ENCODE assay signal across 9 mouse cellular contexts in the genomic region with DNA sequence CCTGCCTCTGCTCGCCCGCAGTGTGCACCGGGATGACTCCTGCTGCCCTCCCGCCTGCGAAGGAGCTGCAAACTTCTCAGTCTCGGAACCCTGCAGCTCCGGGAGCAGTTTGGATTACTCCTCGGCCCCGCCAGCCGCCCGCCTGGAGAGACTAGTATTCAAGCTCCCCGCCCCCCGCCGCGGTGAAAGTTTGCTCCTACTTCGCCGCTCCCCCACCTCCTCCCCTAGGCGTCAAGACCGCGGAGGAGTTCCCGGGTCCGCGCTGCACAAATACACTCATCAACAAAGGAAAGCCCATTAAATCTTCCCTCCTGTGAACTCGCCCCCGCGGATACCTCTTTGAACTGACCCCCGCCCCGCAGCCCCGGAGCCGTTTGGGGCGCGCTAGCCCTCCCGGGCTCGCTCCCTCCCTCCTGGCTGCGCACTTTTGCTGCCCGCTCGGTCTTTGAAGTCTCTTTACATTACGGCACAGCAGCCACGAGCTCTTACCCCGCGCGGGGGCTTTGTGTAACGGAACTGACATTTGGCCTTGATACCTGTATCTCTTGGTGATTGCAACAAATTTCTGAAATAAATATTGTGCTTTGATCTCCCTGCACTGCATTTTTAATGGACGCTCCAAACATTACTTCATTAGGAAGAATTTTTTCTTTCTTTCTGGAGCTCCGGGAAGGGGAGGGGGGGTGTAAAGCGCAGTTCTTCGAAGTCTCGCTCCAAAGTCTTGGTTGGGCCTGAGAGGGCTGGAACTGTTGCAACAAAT. TPM values are rescaled to one million over a fixed set of nuclear protein-coding genes. Genes with fewer than 3 reads are reported as not detected.
DNase-seq lines count a peak whose midpoint lies in the region; ATAC-seq lines count a peak whose summit lies in the region.
"Had no signal": no experiment of that assay in that cellular context is flagged by ENCODE, and none has a peak within 500 bp of the region (broad histone marks: within the 10 kb centered on the region; RNA-seq: fewer than 3 reads in every experiment).

No protein-coding gene starts in this region.

- H3K4me3 ChIP-seq in embryonic facial prominence, embryonic 10.5 days: peak overlapping the region; percentile 58
- peak overlapping the region; percentile 26 for H3K4me3 ChIP-seq in hindbrain, embryonic 14.5 days (replicated peaks; ENCODE audit: low read length)
- peak overlapping the region; percentile 41 for H3K4me3 ChIP-seq in limb, embryonic 15.5 days

- H3K4me1 ChIP-seq in embryonic facial prominence, embryonic 10.5 days: peaks cover 54% of the 10 kb centered on the region
- H3K4me1 ChIP-seq in hindbrain, embryonic 14.5 days (replicated peaks; ENCODE audit: control insufficient read depth, insufficient read depth, low read length): peaks cover 14% of the 10 kb centered on the region
- peaks cover 48% of the 10 kb centered on the region for H3K4me1 ChIP-seq in limb, embryonic 15.5 days

- H3K4me2 ChIP-seq in hindbrain, embryonic 14.5 days (replicated peaks): peak overlapping the region; percentile 60
- peak overlapping the region; percentile 81 for H3K4me2 ChIP-seq in limb, embryonic 15.5 days

- no peaks in the 10 kb centered on the region for H3K9me3 ChIP-seq in embryonic facial prominence, embryonic 10.5 days
- H3K9me3 ChIP-seq in hindbrain, embryonic 14.5 days (ENCODE audit: control insufficient read depth, low read length): no peaks in the 10 kb centered on the region
- no peaks in the 10 kb centered on the region for H3K9me3 ChIP-seq in limb, embryonic 15.5 days

- peaks cover 83% of the 10 kb centered on the region for H3K27me3 ChIP-seq in embryonic facial prominence, embryonic 10.5 days (replicated peaks; ENCODE audit: low read depth, poor library complexity, severe bottlenecking)
- H3K27me3 ChIP-seq in hindbrain, embryonic 14.5 days (ENCODE audit: control insufficient read depth, insufficient read depth, low read length): peaks cover 76% of the 10 kb centered on the region
- H3K27me3 ChIP-seq in limb, embryonic 15.5 days: peaks cover 77% of the 10 kb centered on the region

- DNase-seq in left cerebral cortex, postnatal 4 days: peak; percentile 54
- DNase-seq in left cerebral cortex, adult 11 months (ENCODE audit: low spot score): no peak
- DNase-seq in embryonic facial prominence, embryonic 10.5 days (ENCODE audit: low spot score): peak; percentile 77
- no peak for DNase-seq in hindbrain, embryonic 14.5 days (ENCODE audit: low spot score)
- DNase-seq in neural tube, embryonic 10.5 days (ENCODE audit: extremely low spot score, low spot score): peak; percentile 75
- no peak for DNase-seq in spleen, postnatal 4 days (ENCODE audit: low spot score in 2 of 2)
- DNase-seq in frontal cortex, adult 2 months (ENCODE audit: extremely low spot score in 1 of 2, low spot score in 1 of 2): no peak

- no peak overlapping the region for H3K9ac ChIP-seq in hindbrain, embryonic 14.5 days
- H3K9ac ChIP-seq in limb, embryonic 15.5 days: no peak overlapping the region

- H3K27ac ChIP-seq in embryonic facial prominence, embryonic 10.5 days (replicated peaks): peak overlapping the region; percentile 44
- H3K27ac ChIP-seq in hindbrain, embryonic 14.5 days: no peak overlapping the region
- no peak overlapping the region for H3K27ac ChIP-seq in limb, embryonic 15.5 days

- H3K36me3 ChIP-seq in embryonic facial prominence, embryonic 10.5 days (replicated peaks): no peaks in the 10 kb centered on the region
- H3K36me3 ChIP-seq in hindbrain, embryonic 14.5 days (replicated peaks; ENCODE audit: control insufficient read depth, insufficient read depth): no peaks in the 10 kb centered on the region
- H3K36me3 ChIP-seq in limb, embryonic 15.5 days: no peaks in the 10 kb centered on the region

- WGBS in embryonic facial prominence, embryonic 10.5 days: under 1% methylated on average over 48 of the region's 48 CpGs
- WGBS in hindbrain, embryonic 14.5 days: under 1% methylated on average over 47 of the region's 48 CpGs
- WGBS in limb, embryonic 15.5 days: 1% methylated on average over 47 of the region's 48 CpGs

- intact Hi-C loops in left cerebral cortex, postnatal 4 days (cut with DNase I): no loop called here

- no peak for ATAC-seq in hindbrain, embryonic 14.5 days (ENCODE audit: low FRiP score)
- no peak for ATAC-seq in limb, embryonic 15.5 days (ENCODE audit: insufficient number of reproducible peaks, low FRiP score, low TSS enrichment, low read depth)

RNA-seq across cellular contexts. Expression of a gene that starts 2.7 kb away (rescaled TPM):
- 1 to 10 TPM; 2.0 to 2.7 TPM for total RNA-seq in left cerebral cortex, postnatal 4 days (2021)
- polyA plus RNA-seq in embryonic facial prominence, embryonic 10.5 days (2016; fragmentation: Nextera tagmentation; extraction: Ambion mirVana): 1.4 and 2.1 TPM in 2 replicates
- polyA plus RNA-seq in hindbrain, embryonic 14.5 days (2014; fragmentation: Nextera tagmentation; extraction: Ambion mirVana): 3.2 and 6.2 TPM in 2 replicates
- polyA plus RNA-seq in limb, embryonic 15.5 days (2015; fragmentation: Nextera tagmentation; extraction: Ambion mirVana): 4.4 and 5.5 TPM in 2 replicates
- 0.86 and 1.1 TPM in 2 replicates for polyA plus RNA-seq in frontal cortex, adult 2 months (2012; rRNA removed)
- total RNA-seq: heart, adult 18-20 months had no signal

RNA-seq across cellular contexts. Expression of a gene that starts 36.6 kb away (rescaled TPM):
- 1 to 10 TPM; 1.6 to 3.9 TPM for total RNA-seq in left cerebral cortex, postnatal 4 days (2021)
- polyA plus RNA-seq in embryonic facial prominence, embryonic 10.5 days (2016; fragmentation: Nextera tagmentation; extraction: Ambion mirVana): 0.87 and 1.2 TPM in 2 replicates
- 1.9 and 3.8 TPM in 2 replicates for polyA plus RNA-seq in hindbrain, embryonic 14.5 days (2014; fragmentation: Nextera tagmentation; extraction: Ambion mirVana)
- polyA plus RNA-seq in limb, embryonic 15.5 days (2015; fragmentation: Nextera tagmentation; extraction: Ambion mirVana): 2.2 and 2.7 TPM in 2 replicates
- 0.94 and 1.0 TPM in 2 replicates for polyA plus RNA-seq in frontal cortex, adult 2 months (2012; rRNA removed)

Comparison
In these comparisons a context has a peak if more than half of its experiments do, and no peak if none do; other contexts are left out.
1. DNase-seq: peak in left cerebral cortex, postnatal 4 days (single experiment), embryonic facial prominence, embryonic 10.5 days (single experiment) and neural tube, embryonic 10.5 days (single experiment); none in left cerebral cortex, adult 11 months (single experiment), hindbrain, embryonic 14.5 days (single experiment), spleen, postnatal 4 days (0 of 2) and frontal cortex, adult 2 months (0 of 2).
2. Peak in every context shown above with its lines, with median percentiles within 50 percentile points of each other: H3K4me3 ChIP-seq.